In genomic region chr19:8774086-8774835, GRCm38 (mm10) we compare ENCODE assay signal across 8 mouse cellular contexts. TPM values are rescaled to one million over a fixed set of nuclear protein-coding genes. Genes with fewer than 3 reads are reported as not detected.
DNase-seq lines count a peak whose midpoint lies in the region; ATAC-seq and TF ChIP-seq lines count a peak whose summit lies in the region.

Gene Tmem179b (minus strand): TSS chr19:8774467.

- peak; percentile 97 for DNase-seq in brain, embryonic 14.5 days (ENCODE audit: low read depth)
- DNase-seq in kidney, postnatal 10 days = peak; percentile 98
- DNase-seq in natural killer cell, adult 2 months (ENCODE audit: low spot score in 2 of 2) = peak; percentile 96 to 97

- peaks cover 14% of the 10 kb centered on the region for H3K79me3 ChIP-seq in C2C12 (ENCODE audit: low read depth)

- under 1% methylated on average over 68 of the region's 68 CpGs for WGBS in heart, embryonic 12.5 days
- 2% methylated on average over 68 of the region's 68 CpGs for WGBS in liver, embryonic 12.5 days (ENCODE audit: insufficient replicate concordance)
- under 1% methylated on average over 68 of the region's 68 CpGs for WGBS in stomach, embryonic 15.5 days

- H3K4me3 ChIP-seq in C2C12 (ENCODE audit: insufficient read depth, poor library complexity, severe bottlenecking) = peak within 1 kb of the TSS; percentile 68
- peak within 1 kb of the TSS; percentile 91 for H3K4me3 ChIP-seq in erythroblast, embryonic 14.5 days (replicated peaks)
- peak within 1 kb of the TSS; percentile 98 for H3K4me3 ChIP-seq in heart, embryonic 12.5 days
- H3K4me3 ChIP-seq in liver, embryonic 12.5 days = peak within 1 kb of the TSS; percentile 74
- H3K4me3 ChIP-seq in stomach, embryonic 15.5 days (replicated peaks) = peak within 1 kb of the TSS; percentile 67

- peak; percentile 82; the same call in 1 of the 2 replicates for TF ChIP-seq POLR2A in brain, embryonic 14.5 days (IDR thresholded peaks at IDR 0.05; ENCODE audit: borderline replicate concordance, extremely low read depth, insufficient read depth, insufficient read length, poor library complexity, severe bottlenecking)

- H3K27me3 ChIP-seq in C2C12 (ENCODE audit: control insufficient read depth, insufficient read depth, insufficient read length) = no peaks in the 10 kb centered on the region
- H3K27me3 ChIP-seq in erythroblast, embryonic 14.5 days (ENCODE audit: control insufficient read depth) = no peaks in the 10 kb centered on the region
- no peaks in the 10 kb centered on the region for H3K27me3 ChIP-seq in heart, embryonic 12.5 days (replicated peaks)
- no peaks in the 10 kb centered on the region for H3K27me3 ChIP-seq in liver, embryonic 12.5 days (replicated peaks)
- H3K27me3 ChIP-seq in stomach, embryonic 15.5 days (replicated peaks) = no peaks in the 10 kb centered on the region

- peak within 1 kb of the TSS; percentile 92 for H3ac ChIP-seq in C2C12 (ENCODE audit: control insufficient read depth, insufficient read length, low read depth)

- TF ChIP-seq CTCF in C2C12 (IDR thresholded peaks at IDR 0.05; ENCODE audit: control insufficient read depth, insufficient read depth, insufficient read length) = no peak
- TF ChIP-seq CTCF in brain, embryonic 14.5 days (IDR thresholded peaks at IDR 0.05; ENCODE audit: borderline replicate concordance, extremely low read depth, insufficient read depth, insufficient read length) = no peak

- H3K9ac ChIP-seq in heart, embryonic 12.5 days = peak within 1 kb of the TSS; percentile 98
- H3K9ac ChIP-seq in liver, embryonic 12.5 days = peak within 1 kb of the TSS; percentile 96
- H3K9ac ChIP-seq in stomach, embryonic 15.5 days = peak within 1 kb of the TSS; percentile 71

- peaks cover 65% of the 10 kb centered on the region for H3K36me3 ChIP-seq in C2C12 (ENCODE audit: control insufficient read depth, insufficient read depth)
- H3K36me3 ChIP-seq in erythroblast, embryonic 14.5 days (ENCODE audit: control insufficient read depth) = peaks cover 75% of the 10 kb centered on the region
- peaks cover 36% of the 10 kb centered on the region for H3K36me3 ChIP-seq in heart, embryonic 12.5 days
- H3K36me3 ChIP-seq in liver, embryonic 12.5 days = peaks cover 55% of the 10 kb centered on the region
- peaks cover 17% of the 10 kb centered on the region for H3K36me3 ChIP-seq in stomach, embryonic 15.5 days

- H3K9me3 ChIP-seq in erythroblast, embryonic 14.5 days (ENCODE audit: control insufficient read depth, low read length) = no peaks in the 10 kb centered on the region
- H3K9me3 ChIP-seq in heart, embryonic 12.5 days (replicated peaks) = no peaks in the 10 kb centered on the region
- H3K9me3 ChIP-seq in liver, embryonic 12.5 days (replicated peaks) = no peaks in the 10 kb centered on the region
- no peaks in the 10 kb centered on the region for H3K9me3 ChIP-seq in stomach, embryonic 15.5 days

- H3K27ac ChIP-seq in heart, embryonic 12.5 days (ENCODE audit: poor library complexity, severe bottlenecking) = peak within 1 kb of the TSS; percentile 100
- peak within 1 kb of the TSS; percentile 99 for H3K27ac ChIP-seq in liver, embryonic 12.5 days
- H3K27ac ChIP-seq in stomach, embryonic 15.5 days = peak within 1 kb of the TSS; percentile 100

- peaks cover 50% of the 10 kb centered on the region for H3K79me2 ChIP-seq in C2C12 (ENCODE audit: control insufficient read depth, insufficient read depth)

- peaks cover 55% of the 10 kb centered on the region for H3K4me1 ChIP-seq in erythroblast, embryonic 14.5 days (ENCODE audit: control insufficient read depth)
- H3K4me1 ChIP-seq in heart, embryonic 12.5 days (replicated peaks) = peaks cover 28% of the 10 kb centered on the region
- peaks cover 53% of the 10 kb centered on the region for H3K4me1 ChIP-seq in liver, embryonic 12.5 days
- H3K4me1 ChIP-seq in stomach, embryonic 15.5 days = peaks cover 15% of the 10 kb centered on the region

- H3K4me2 ChIP-seq in heart, embryonic 12.5 days = peak within 1 kb of the TSS; percentile 88
- H3K4me2 ChIP-seq in liver, embryonic 12.5 days = peak within 1 kb of the TSS; percentile 99
- H3K4me2 ChIP-seq in stomach, embryonic 15.5 days = peak within 1 kb of the TSS; percentile 89

- peak; percentile 93 for ATAC-seq in heart, embryonic 12.5 days (ENCODE audit: insufficient number of reproducible peaks, low FRiP score)
- peak; percentile 86 for ATAC-seq in liver, embryonic 12.5 days
- peak; percentile 91 for ATAC-seq in stomach, embryonic 15.5 days (ENCODE audit: insufficient read depth, low FRiP score, low read depth)

TF ChIP-seq in C2C12, 6 proteins besides CTCF, POLR2A, EP300 and RAD21:
- TF ChIP-seq MYOD1 (IDR thresholded peaks at IDR 0.05; ENCODE audit: control insufficient read depth, insufficient read length, low read depth) (no peak), MAX (IDR thresholded peaks at IDR 0.05) (peak; percentile 15)

RNA-seq across cellular contexts. Expression of gene Tmem179b, which starts in this region (rescaled TPM):
- polyA plus RNA-seq in C2C12 (2012; fragmentation: generic; extraction: Trizol) = 28.7 TPM
- polyA plus RNA-seq in brain, embryonic 14.5 days (2012; rRNA removed) = 25.4 and 37.6 TPM in 2 replicates
- polyA plus RNA-seq in erythroblast, embryonic 14.5 days (2012) = 10.3 and 14.4 TPM in 2 replicates
- 49.7 and 51.9 TPM in 2 replicates for polyA plus RNA-seq in heart, embryonic 12.5 days (2016; fragmentation: Nextera tagmentation; extraction: Ambion mirVana)
- polyA plus RNA-seq in liver, embryonic 12.5 days (2016; fragmentation: Nextera tagmentation; extraction: Ambion mirVana) = 99.1 and 104 TPM in 2 replicates
- polyA plus RNA-seq in stomach, embryonic 15.5 days (2015; fragmentation: Nextera tagmentation; extraction: Ambion mirVana) = 95.7 and 104 TPM in 2 replicates

Comparison
In these comparisons a context has a peak if more than half of its experiments do, and no peak if none do; other contexts are left out.
1. Peak in every context shown above with its lines: DNase-seq, ATAC-seq, H3K4me3 ChIP-seq and H3K27ac ChIP-seq.